Mouse (Mus musculus) layer of hippocampus, adult 2 months (tissue): ENCODE results near the gene Abca2. TPM values are rescaled to one million over a fixed set of nuclear protein-coding genes. Genes with fewer than 3 reads are reported as not detected.
A peak's percentile ranks its signal among the peaks of the same experiment; 100 is the strongest.

ENCODE experiments used
- DNase-seq, 2 experiments: peaks; one replicate each; pipeline ENCODE4 v3.0.0; 2022; ENCODE audit warnings: low spot score in 2 of 2
- H3K27ac ChIP-seq: fragments of 200-600 bp; 2 replicates; pipeline ENCODE4 v1.8.1; 2022
- H3K4me3 ChIP-seq: fragments of 200-600 bp; 2 replicates; pipeline ENCODE4 v1.8.1; 2022; ENCODE audit warnings: mild to moderate bottlenecking
- CTCF ChIP-seq: fragments of 200-600 bp; conservative IDR thresholded peaks from 2 replicates; pipeline ENCODE4 v1.8.1; 2022; ENCODE audit warnings: antibody characterized with exemption, mild to moderate bottlenecking, moderate library complexity
- total RNA-seq, 2 experiments: library from RNA; stranded (reverse); gene quantifications; 2 replicates each; pipeline ENCODE4 v1.2.3; 2021

Abca2 gene
- total RNA-seq, 2 experiments from 2014 or later: 159 to 167 TPM

DNA sequence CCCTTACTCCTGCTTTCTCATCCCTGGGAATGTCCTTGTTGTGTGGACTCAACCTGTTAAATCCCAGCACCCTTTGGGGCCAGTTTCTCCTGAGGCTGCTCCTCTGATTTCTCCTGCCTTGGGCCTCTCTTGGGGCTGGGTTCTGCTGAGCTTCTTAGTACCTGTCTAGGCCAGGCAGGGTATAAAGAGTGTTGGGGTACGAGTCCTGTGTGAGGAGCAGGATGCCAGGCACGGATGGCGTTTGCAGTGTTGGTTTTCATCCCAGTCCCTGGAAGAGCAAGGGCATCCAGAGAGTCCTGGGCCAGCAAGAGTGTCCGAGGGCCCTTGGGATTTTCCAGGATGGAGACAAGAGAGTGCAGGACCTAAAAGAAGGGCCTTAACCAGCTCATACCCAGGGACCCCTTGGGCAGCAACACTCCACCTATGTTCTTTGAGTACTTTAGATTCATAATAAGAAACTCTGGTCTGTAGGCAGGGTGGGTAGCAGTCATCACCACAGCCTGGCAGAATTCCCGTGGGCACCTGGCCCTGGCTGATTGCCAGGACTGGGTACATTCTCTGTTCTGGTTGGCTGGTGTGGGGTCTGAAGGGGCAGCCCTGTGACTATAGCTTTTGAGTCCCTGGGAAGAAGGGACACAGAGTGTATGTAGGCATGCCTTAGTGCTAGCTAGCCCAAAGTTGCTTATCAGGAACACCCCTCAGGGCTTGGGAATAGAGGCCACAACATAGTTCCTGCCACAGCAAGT, 1.1 kb downstream of the Abca2 start:
- Histone ChIP-seq H3K4me3 (peak overlapping the region; percentile 87), H3K27ac (peak overlapping the region; percentile 95)
- DNase-seq: no peak
- TF ChIP-seq CTCF: no peak

- Histone ChIP-seq H3K27ac (peak overlapping the region; percentile 95), H3K4me3 (peak overlapping the region; percentile 87)
- no peak for TF ChIP-seq CTCF
- DNase-seq: peak in 1 of 2 experiments; percentile 53
These were observed 2.1 kb downstream of the Abca2 start for GRCm38 (mm10) chr2:25430395-25431233.

DNA sequence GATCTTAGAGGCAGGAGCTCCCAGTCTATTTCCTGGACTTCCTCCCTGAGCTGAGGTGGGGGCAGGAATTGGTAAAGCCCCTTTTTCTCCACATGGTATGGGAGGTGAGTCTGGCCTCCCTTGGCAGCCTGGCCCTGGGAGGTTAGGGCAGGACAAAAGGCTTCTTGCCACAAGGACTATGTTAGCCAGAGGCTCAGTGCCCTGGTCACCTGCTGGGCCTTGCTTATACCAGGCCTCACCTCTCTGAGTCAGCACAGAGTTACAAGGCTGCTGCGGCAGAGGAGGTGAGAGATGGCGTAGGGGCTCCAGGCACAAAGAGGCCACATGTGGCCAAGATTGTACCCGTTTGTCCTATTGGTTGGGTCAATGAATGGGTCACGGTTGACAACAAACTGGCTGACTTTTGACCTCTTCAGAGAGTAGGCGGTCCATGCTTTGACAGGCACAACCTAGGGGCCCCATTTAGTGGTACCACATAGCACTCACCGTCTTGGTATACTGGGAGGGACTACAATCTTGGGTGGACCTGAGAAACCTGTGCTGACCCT, 2.9 kb downstream of the Abca2 start:
- DNase-seq: no peak
- peak overlapping the region; percentile 87; the same call in 1 of the 2 replicates for H3K4me3 ChIP-seq
- TF ChIP-seq CTCF: no peak
- H3K27ac ChIP-seq: peak overlapping the region; percentile 95

- no peak for DNase-seq
- TF ChIP-seq CTCF: no peak
- Histone ChIP-seq H3K27ac (no peak overlapping the region), H3K4me3 (no peak overlapping the region; the same call in 1 of the 2 replicates)
These were observed 4.0 kb downstream of the Abca2 start for GRCm38 (mm10) chr2:25432326-25433098.

- Histone ChIP-seq H3K27ac (no peak overlapping the region), H3K4me3 (no peak overlapping the region)
- DNase-seq: no peak
- TF ChIP-seq CTCF: no peak
These were observed 4.6 kb downstream of the Abca2 start for GRCm38 (mm10) chr2:25433101-25433500.

DNA sequence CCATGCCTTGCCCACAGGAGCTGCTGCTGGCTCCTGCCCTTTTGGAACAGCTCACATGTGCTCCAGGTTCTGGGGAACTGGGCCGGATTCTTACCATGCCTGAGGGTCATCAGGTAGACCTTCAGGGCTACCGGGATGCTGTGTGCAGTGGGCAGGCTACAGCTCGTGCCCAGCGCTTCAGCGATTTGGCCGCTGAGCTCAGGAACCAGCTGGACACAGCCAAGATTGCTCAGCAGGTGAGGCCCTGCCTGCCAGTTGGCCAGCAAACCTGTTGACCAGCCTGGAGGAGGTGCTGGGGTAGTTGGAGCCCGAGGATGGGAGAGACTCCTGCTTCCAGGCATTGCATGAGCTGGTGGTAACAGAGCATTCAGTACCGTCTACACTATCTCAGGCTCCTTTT, 5.8 kb downstream of the Abca2 start:
- no peak for DNase-seq
- no peak for TF ChIP-seq CTCF
- no peak overlapping the region for H3K27ac ChIP-seq
- no peak overlapping the region for H3K4me3 ChIP-seq

DNA sequence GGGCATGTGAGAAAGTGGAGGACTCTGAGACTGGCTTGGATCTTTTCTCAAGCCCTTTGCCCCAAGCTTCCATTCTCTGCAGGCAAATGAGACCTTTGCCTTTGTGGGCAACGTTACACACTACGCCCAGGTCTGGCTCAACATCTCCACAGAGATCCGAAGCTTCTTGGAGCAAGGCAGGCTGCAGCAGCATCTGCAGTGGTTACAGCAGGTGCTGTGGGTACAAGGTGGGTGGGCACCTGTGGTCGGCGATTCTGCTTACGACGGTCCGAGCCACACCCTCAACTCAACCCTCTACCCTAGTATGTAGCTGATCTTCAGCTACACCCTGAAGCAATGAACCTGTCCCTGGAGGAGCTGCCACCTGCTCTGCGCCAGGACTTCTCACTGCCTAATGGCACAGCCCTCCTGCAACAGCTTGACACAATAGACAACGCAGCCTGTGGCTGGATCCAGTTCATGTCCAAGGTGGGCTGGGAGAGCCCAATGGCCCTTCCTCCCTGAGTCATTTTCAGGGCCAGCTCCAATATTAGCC, 7.8 kb downstream of the Abca2 start:
- no peak overlapping the region for H3K27ac ChIP-seq
- DNase-seq: no peak
- no peak for TF ChIP-seq CTCF
- no peak overlapping the region for H3K4me3 ChIP-seq

GRCm38 (mm10) chr2:25441067-25441466, 12.6 kb downstream of the Abca2 start:
- Histone ChIP-seq H3K4me3 (no peak overlapping the region), H3K27ac (no peak overlapping the region)
- no peak for TF ChIP-seq CTCF
- no peak for DNase-seq

- DNase-seq: no peak
- Histone ChIP-seq H3K27ac (no peak overlapping the region), H3K4me3 (no peak overlapping the region)
- no peak for TF ChIP-seq CTCF
These were observed 14.2 kb downstream of the Abca2 start for GRCm38 (mm10) chr2:25442682-25443081.

DNA sequence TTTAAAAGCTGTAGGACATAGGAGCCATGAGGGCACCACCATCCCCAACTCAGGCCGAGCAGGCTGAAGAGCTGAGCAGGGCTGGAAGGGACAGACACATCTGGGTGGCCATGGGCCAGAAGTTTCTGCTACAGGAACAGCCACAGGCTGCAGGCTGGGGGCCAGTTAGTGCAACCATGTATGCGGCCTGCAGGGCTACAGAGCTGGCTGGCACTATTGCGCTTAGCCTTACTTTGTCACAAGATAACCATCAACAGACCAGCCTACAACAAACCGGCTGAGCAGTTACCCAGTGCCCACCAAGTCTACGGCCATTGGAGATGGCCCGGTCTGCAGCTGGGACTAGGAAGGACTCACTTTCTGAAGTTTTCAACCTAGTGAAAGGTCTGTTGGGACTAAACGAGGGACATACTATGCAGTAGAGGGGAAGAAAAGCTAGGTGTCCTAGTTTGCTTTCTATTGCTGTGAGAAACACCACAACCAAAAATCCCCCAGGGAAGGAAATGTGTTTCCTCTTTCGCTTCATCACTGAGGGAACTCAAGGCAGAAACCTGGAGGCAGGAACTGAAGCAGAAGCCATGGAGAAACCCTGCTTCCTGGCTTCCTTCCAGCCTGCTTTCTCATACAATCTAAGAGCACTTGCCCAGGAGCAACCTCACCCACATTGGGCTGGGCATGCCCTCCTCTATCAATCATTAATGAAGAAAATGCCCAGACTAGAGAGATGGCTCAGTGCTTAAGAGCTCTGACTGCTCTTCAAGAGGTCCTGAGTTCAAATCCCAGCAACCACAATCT, 22.5 kb downstream of the Abca2 start:
- Histone ChIP-seq H3K4me3 (no peak overlapping the region), H3K27ac (no peak overlapping the region)
- DNase-seq: no peak
- no peak for TF ChIP-seq CTCF

GRCm38 (mm10) chr2:25452951-25453350, 24.4 kb downstream of the Abca2 start:
- H3K27ac ChIP-seq: no peak overlapping the region
- no peak overlapping the region for H3K4me3 ChIP-seq
- no peak for TF ChIP-seq CTCF
- no peak for DNase-seq
